Mouse (Mus musculus) stomach, postnatal 0 days (tissue): ENCODE data around the gene D10Jhu81e. TPM values are rescaled to one million over a fixed set of nuclear protein-coding genes. Genes with fewer than 3 reads are reported as not detected.

Experiments
- ATAC-seq: fragments of 200-750 bp; cut with Nextera tagmentation; 2 replicates; pipeline ENCODE4 v1.8.0; 2017; ENCODE audit not compliant: low FRiP score, low TSS enrichment
- DNase-seq: peaks from one replicate; pipeline ENCODE4 v3.0.0-alpha.2; 2016; ENCODE audit warnings: low spot score
- H3K27ac ChIP-seq: fragments of 300-500 bp; sonication (generic); replicated peaks from 2 replicates; pipeline ENCODE4 v1.5.1; 2014; ENCODE audit warnings: mild to moderate bottlenecking, control low read depth
- H3K27me3 ChIP-seq: fragments of 300-500 bp; sonication (generic); 2 replicates; pipeline ENCODE4 v1.6.1; 2014; ENCODE audit warnings: low read length; ENCODE audit not compliant: control insufficient read depth, insufficient read depth
- H3K36me3 ChIP-seq: fragments of 300-500 bp; sonication (generic); 2 replicates; pipeline ENCODE4 v1.6.1; 2014; ENCODE audit warnings: low read length, mixed read lengths; ENCODE audit not compliant: control insufficient read depth, insufficient read depth
- H3K4me1 ChIP-seq: fragments of 300-500 bp; sonication (generic); replicated peaks from 2 replicates; pipeline ENCODE4 v1.6.1; 2014; ENCODE audit warnings: antibody characterized with exemption; ENCODE audit not compliant: control insufficient read depth, insufficient read depth
- H3K4me2 ChIP-seq: fragments of 300-500 bp; sonication (generic); replicated peaks from 2 replicates; pipeline ENCODE4 v1.6.1; 2014; ENCODE audit warnings: low read depth, mild to moderate bottlenecking, control low read depth, moderate library complexity
- H3K4me3 ChIP-seq: fragments of 300-500 bp; sonication (generic); 2 replicates; pipeline ENCODE4 v1.5.1; 2014; ENCODE audit warnings: low read depth, low read length, control low read depth
- H3K9ac ChIP-seq: fragments of 300-500 bp; sonication (generic); 2 replicates; pipeline ENCODE4 v1.6.1; 2014; ENCODE audit warnings: mild to moderate bottlenecking, low read length, control low read depth, mixed read lengths
- H3K9me3 ChIP-seq: fragments of 300-500 bp; sonication (generic); 2 replicates; pipeline ENCODE4 v1.6.1; 2016; ENCODE audit warnings: low read length; ENCODE audit not compliant: control insufficient read depth
- CTCF ChIP-seq: IDR thresholded peaks from 2 replicates; pipeline ENCODE4 v1.5.1; 2016; ENCODE audit warnings: antibody characterized with exemption, low read depth, mild to moderate bottlenecking, moderate library complexity
- EP300 ChIP-seq: optimal IDR thresholded peaks from 2 replicates; pipeline ENCODE3; 2016; ENCODE audit warnings: antibody characterized with exemption
- WGBS: fragments of 180-500 bp; shearing (Covaris S2); extraction: QIAGEN DNeasy Blood & Tissue Kit; methylation state at CpG from one replicate; pipeline ENCODE4 v1.1.7; 2014; 5-methylcytosine and 5-hydroxymethylcytosine counted together
- polyA plus RNA-seq: library from polyadenylated mRNA; unstranded; fragments of >200 nt; fragmentation: Nextera tagmentation; extraction: Ambion mirVana; gene quantifications from 2 replicates; pipeline ENCODE4 v1.2.1, GENCODE M21; 2015

D10Jhu81e gene
- polyA plus RNA-seq, 1 experiment from 2014 or later: 28.4 TPM

DNA sequence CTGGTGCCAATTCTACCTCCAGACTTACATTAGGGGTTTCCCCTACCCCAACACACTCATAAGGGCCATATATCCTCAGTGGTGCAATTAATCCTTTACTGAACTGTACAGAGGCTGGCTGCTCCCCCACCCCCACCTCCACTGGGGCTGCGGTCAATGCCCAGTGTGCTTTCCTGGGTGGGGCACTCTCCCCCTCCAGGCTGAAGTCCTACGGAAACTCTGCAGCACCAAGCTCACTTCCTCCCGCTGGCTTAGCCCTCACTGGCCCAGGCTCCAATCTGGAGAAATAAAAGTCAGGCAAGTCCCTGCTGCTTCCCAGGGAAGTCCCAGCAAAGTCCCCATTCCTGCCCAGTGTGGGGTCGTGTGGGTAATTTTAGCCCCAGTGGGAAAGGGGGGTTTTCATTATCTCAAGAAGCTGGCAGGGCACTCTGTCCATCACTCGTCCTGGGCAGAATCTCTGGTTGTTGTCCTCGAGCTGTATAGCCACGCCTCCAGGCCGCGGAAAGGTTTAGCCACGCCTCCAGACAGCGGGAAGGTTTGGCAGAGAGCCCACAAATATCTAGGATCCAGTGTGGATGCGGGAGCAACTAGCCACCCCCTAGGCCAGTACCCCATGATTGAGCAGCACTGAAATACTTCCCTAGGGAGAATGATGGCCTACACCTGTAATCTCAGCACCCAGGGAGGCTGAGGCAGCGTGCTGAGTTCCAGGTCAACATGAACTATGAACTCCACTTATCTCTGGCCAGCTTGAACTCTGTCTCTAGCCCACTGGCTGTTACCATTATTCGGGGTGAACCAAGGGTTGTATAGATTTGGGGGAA lies 34.4 kb downstream of the D10Jhu81e start:
- Histone ChIP-seq H3K36me3 (no peaks in the 10 kb centered on the region), H3K9me3 (no peaks in the 10 kb centered on the region), H3K4me2 (0 out of 2 replicates have a peak overlapping the region, but pooled peaks have one; percentile 3), H3K4me1 (peaks cover 7% of the 10 kb centered on the region), H3K27me3 (no peaks in the 10 kb centered on the region), H3K27ac (peak overlapping the region; percentile 53), H3K4me3 (no peak overlapping the region), H3K9ac (peak overlapping the region; percentile 41; the same call in 1 of the 2 replicates)
- TF ChIP-seq CTCF: no peak
- TF ChIP-seq EP300: no peak
- ATAC-seq (peak; percentile 74), DNase-seq (peak; percentile 74)
- WGBS: 8% methylated on average over 14 of the region's 14 CpGs

DNA sequence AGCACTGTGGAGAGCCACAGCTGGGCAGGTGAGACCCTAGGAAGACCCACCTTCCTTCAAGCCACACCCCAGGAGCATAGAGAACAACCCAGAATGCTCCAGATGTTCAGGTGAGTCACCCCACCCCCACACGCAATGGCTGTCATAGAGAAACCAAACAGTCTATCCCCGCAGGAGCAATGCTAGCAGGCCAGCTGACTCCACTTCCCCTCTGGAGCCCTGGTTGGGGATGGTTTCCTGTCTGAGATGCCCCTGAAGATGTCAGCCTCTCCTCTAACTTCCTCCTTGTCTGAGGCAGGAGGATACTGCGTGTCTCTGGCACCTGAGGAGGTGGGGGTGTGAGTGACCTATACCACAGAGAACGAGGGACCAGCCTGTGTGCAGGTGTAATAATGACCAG lies 35.2 kb downstream of the D10Jhu81e start:
- peak overlapping the region; percentile 24; the same call in 1 of the 2 replicates for H3K27ac ChIP-seq

DNA sequence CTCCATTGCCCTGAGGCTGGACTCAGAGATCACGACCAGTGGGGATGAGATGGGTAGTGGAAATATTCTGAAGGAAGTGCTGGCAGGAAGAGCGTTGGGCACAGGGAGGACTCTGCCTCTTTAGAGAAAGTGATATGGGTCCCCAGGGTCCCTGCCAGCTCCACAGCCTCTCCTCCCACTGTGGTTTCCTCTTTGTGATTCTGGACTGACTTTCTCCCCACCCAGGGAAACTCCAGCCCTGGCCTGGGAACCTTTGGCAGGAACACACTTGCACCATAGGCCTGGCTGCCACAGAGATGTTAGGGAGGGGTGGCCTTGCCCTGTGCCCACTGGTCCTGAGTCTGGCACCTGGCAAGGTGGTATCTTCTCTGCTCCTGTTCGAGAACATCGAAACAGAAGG lies 39.6 kb downstream of the D10Jhu81e start:
- no peak overlapping the region for H3K9ac ChIP-seq
- H3K4me3 ChIP-seq: no peak overlapping the region
- peaks cover 6% of the 10 kb centered on the region for H3K4me1 ChIP-seq
- H3K27me3 ChIP-seq: no peaks in the 10 kb centered on the region
- WGBS: 77% methylated on average over 4 of the region's 4 CpGs
- DNase-seq (no peak), ATAC-seq (no peak)
- no peak overlapping the region for H3K27ac ChIP-seq
- TF ChIP-seq CTCF: no peak
- H3K36me3 ChIP-seq: no peaks in the 10 kb centered on the region
- no peaks in the 10 kb centered on the region for H3K9me3 ChIP-seq
- no peak overlapping the region for H3K4me2 ChIP-seq

More for the DNA sequence above, 35.2 kb downstream of the D10Jhu81e start:
- H3K4me3 ChIP-seq: no peak overlapping the region
- H3K4me1 ChIP-seq: peaks cover 7% of the 10 kb centered on the region
- no peak overlapping the region for H3K9ac ChIP-seq
- 70% methylated on average over 4 of the region's 4 CpGs for WGBS
- no peaks in the 10 kb centered on the region for H3K9me3 ChIP-seq
- TF ChIP-seq CTCF (no peak), EP300 (no peak)
- H3K4me2 ChIP-seq: no peak overlapping the region
- no peak for ATAC-seq
- H3K36me3 ChIP-seq: no peaks in the 10 kb centered on the region
- no peak for DNase-seq
- no peaks in the 10 kb centered on the region for H3K27me3 ChIP-seq

DNA sequence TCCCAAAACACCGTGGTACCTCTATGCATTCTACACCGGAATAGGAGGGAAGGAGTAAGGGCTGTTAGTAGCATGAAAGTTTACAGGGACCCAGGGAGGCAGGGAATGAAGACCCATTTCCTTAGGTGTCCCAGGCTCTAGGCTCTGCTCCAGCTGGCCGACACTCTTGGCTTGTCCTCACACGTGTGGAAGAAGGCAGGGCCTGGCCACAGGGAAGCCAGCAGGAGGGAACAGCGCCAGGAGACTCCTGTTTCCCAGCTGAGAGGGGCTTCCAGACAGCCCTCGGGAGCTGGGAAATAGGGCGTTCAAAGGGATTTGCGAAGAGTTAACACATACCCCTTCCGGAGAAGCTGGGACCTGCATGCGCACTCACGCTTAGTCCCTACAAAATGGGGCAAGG lies 40.2 kb downstream of the D10Jhu81e start:
- WGBS: 41% methylated on average over 11 of the region's 11 CpGs
- no peak for ATAC-seq
- TF ChIP-seq CTCF (no peak), EP300 (no peak)
- Histone ChIP-seq H3K4me2 (no peak overlapping the region), H3K9ac (no peak overlapping the region), H3K27ac (no peak overlapping the region), H3K4me3 (no peak overlapping the region), H3K36me3 (no peaks in the 10 kb centered on the region), H3K27me3 (no peaks in the 10 kb centered on the region), H3K4me1 (peaks cover 3% of the 10 kb centered on the region; the same call in 1 of the 2 replicates), H3K9me3 (no peaks in the 10 kb centered on the region)
- no peak for DNase-seq

DNA sequence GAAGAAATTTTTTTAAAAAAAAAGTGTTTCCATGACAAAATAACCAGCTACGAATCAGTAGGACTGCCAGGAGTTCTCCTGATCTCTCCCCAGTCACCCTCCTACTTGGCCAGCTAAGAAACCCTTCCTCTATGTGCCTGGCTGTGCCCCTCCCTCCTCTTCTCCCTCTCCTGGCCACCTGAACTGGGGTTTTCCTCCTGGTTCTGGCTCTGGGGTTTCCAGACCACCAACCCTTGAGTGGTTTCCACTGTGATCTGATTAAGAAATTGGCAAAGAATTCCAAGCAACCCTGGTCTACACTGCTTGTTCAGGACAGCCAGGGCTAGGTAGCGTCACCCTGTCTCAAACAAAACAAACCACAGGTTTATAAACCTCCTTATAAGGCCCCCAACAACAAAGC lies 40.9 kb downstream of the D10Jhu81e start:
- Histone ChIP-seq H3K27ac (no peak overlapping the region), H3K9ac (no peak overlapping the region), H3K27me3 (no peaks in the 10 kb centered on the region), H3K4me1 (peaks cover 3% of the 10 kb centered on the region; the same call in 1 of the 2 replicates), H3K4me3 (no peak overlapping the region), H3K9me3 (no peaks in the 10 kb centered on the region), H3K36me3 (no peaks in the 10 kb centered on the region), H3K4me2 (no peak overlapping the region)
- 69% methylated on average over 2 of the region's 2 CpGs for WGBS
- no peak for ATAC-seq
- TF ChIP-seq EP300 (no peak), CTCF (no peak)
- DNase-seq: no peak

DNA sequence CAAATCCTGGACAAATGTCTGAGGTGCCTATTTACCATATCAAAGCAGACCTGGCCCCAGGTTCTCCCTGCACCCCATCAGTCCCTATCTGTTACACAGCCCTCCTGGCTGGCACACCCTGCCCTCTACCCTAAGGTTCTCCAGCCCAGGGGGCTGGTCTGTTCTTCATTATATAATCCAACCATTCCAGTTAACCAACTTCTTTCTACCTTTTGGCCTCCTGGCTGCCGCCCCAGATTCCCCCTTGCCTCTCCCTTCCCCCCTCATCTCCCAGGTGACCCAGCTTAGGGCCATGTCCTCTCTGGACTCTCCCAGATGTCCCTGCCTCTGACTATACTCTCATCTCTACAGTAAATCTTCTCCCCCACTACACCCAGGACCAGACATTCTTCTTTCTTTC lies 41.7 kb downstream of the D10Jhu81e start:
- TF ChIP-seq CTCF (no peak), EP300 (no peak)
- H3K9me3 ChIP-seq: no peaks in the 10 kb centered on the region
- 42% methylated on average over 1 of the region's 1 CpGs for WGBS
- DNase-seq: no peak
- H3K4me1 ChIP-seq: peaks cover 3% of the 10 kb centered on the region; the same call in 1 of the 2 replicates
- H3K36me3 ChIP-seq: no peaks in the 10 kb centered on the region
- H3K27me3 ChIP-seq: no peaks in the 10 kb centered on the region
- H3K4me3 ChIP-seq: no peak overlapping the region
- no peak overlapping the region for H3K9ac ChIP-seq
- ATAC-seq: no peak
- no peak overlapping the region for H3K4me2 ChIP-seq
- H3K27ac ChIP-seq: peak overlapping the region; percentile 45; the same call in 1 of the 2 replicates
